Mouse (Mus musculus): ENCODE measurements around the gene Hdac8.

DNA sequence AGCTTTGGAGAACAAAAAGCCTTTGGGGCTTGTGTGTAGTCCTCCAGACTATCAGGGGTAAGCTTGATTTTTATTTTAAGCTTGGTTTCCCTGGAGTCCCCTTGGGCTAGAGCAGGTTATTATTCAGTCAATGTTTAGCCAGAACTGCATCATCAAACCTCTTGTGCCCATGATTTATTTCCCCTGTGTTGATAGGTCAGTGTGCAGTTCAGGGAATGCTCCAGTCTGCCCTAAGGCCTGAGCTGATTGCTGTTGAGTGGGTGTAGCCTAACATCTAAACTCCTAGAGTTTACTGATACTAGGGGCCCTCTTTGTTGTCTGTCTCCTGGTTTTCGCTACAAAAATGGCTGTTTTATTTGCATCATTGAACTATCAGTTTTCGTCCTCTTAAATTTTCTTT is 142.9 kb downstream of the Hdac8 start:
- no peak for TF ChIP-seq CTCF (IDR thresholded peaks at IDR 0.05; ENCODE audit: low read depth)
- no peak for TF ChIP-seq EP300 (IDR thresholded peaks at IDR 0.05; ENCODE audit: low read depth)
